Mouse (Mus musculus) macrophage (primary cell): ENCODE results near the gene Mmp17. TPM values are rescaled to one million over a fixed set of nuclear protein-coding genes. Genes with fewer than 3 reads are reported as not detected.
"Not testable (repeated sequence)": the region's sequence is repeated elsewhere in the genome, so short reads cannot be mapped to it uniquely, and the experiment has no call there.

Experiments used
- H3K27ac ChIP-seq: fragments of 350-480 bp; formaldehyde crosslinking; 2 replicates; pipeline ENCODE4 v1.9.0; 2021
- H3K36me3 ChIP-seq: fragments of 350-480 bp; formaldehyde crosslinking; 2 replicates; pipeline ENCODE4 v1.9.0; 2021; ENCODE audit errors: inconsistent target
- H3K4me3 ChIP-seq: fragments of 350-480 bp; formaldehyde crosslinking; 2 replicates; pipeline ENCODE4 v1.9.0; 2021; ENCODE audit errors: inconsistent target
- H3K79me2 ChIP-seq: fragments of 350-480 bp; formaldehyde crosslinking; 2 replicates; pipeline ENCODE4 v1.9.0; 2021; ENCODE audit errors: inconsistent target
- WGBS: methylation state at CpG from one replicate; pipeline ENCODE4 v1.1.7; 2026; ENCODE audit warnings: inconsistent platforms; ENCODE audit not compliant: missing documents; 5-methylcytosine and 5-hydroxymethylcytosine counted together
- polyA plus RNA-seq: library from polyadenylated mRNA; stranded (reverse); fragments of 250-400 nt; gene quantifications from 3 replicates; pipeline ENCODE4 v1.2.4, GENCODE M21; 2018; ENCODE audit warnings: inconsistent platforms

Gene Mmp17
- polyA plus RNA-seq, 1 experiment from 2014 or later: not detected

GRCm38 (mm10) chr5:129578201-129578600, 5.8 kb upstream of the Mmp17 start:
- no peak overlapping the region for H3K4me3 ChIP-seq
- WGBS: 12% methylated on average over 12 of the region's 12 CpGs

GRCm38 (mm10) chr5:129580046-129580445, 3.9 kb upstream of the Mmp17 start:
- WGBS: 22% methylated on average over 6 of the region's 6 CpGs
- Histone ChIP-seq H3K36me3 (no peaks in the 10 kb centered on the region), H3K27ac (no peak overlapping the region), H3K79me2 (no peaks in the 10 kb centered on the region), H3K4me3 (no peak overlapping the region)

More at GRCm38 (mm10) chr5:129578201-129578600, 5.8 kb upstream of the Mmp17 start:
- no peaks in the 10 kb centered on the region for H3K36me3 ChIP-seq
- H3K79me2 ChIP-seq: no peaks in the 10 kb centered on the region
- no peak overlapping the region for H3K27ac ChIP-seq

DNA sequence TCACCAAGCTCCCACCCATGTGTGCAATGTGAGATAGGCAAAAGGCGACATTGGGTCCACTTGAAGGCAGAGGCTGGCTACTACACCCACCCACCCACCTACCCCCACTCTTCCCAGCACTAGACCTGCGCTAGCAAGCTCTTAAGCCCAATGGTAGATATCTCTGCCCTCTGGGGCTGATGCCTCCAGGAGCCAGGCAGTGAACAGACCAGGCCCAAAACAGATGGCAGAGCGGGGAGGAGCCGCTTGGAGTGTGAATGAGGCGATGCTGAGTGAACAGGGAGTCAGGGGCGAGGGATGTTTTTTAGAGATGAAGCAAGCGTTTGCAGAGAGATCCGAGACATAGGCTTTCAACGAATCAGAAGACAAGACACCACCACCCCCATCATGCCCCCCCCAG, 3.4 kb upstream of the Mmp17 start:
- Histone ChIP-seq H3K4me3 (no peak overlapping the region), H3K27ac (no peak overlapping the region), H3K79me2 (no peaks in the 10 kb centered on the region), H3K36me3 (no peaks in the 10 kb centered on the region)
- WGBS: 85% methylated on average over 7 of the region's 9 CpGs

DNA sequence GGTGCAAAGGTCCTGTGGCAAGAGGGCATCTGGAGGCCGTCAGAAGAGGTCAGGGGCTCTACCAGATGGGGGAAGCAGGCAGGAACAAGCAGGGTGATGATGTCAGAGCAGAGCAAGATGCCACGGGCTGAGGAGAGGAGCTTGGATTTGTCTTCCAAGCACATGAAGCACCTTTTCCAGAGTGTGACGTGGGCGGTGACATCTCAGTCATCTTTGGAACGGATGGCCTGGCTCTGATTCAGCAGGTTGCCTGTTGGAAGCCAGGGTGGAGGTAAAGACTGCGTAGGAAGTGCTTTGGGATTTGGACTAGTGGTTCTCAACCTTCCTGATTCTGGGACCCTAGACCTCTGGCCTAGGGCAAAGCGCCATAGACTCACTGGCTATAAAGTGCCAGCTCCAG, 3.0 kb upstream of the Mmp17 start:
- WGBS: 79% methylated on average over 7 of the region's 7 CpGs
- Histone ChIP-seq H3K36me3 (no peaks in the 10 kb centered on the region), H3K27ac (no peak overlapping the region), H3K79me2 (no peaks in the 10 kb centered on the region), H3K4me3 (no peak overlapping the region)

GRCm38 (mm10) chr5:129583331-129583730, 638 bp upstream of the Mmp17 start:
- no peak overlapping the region for H3K27ac ChIP-seq
- H3K36me3 ChIP-seq: no peaks in the 10 kb centered on the region
- WGBS: 4% methylated on average over 12 of the region's 12 CpGs
- H3K4me3 ChIP-seq: no peak overlapping the region
- no peaks in the 10 kb centered on the region for H3K79me2 ChIP-seq

- Histone ChIP-seq H3K4me3 (no peak overlapping the region), H3K27ac (no peak overlapping the region), H3K79me2 (no peaks in the 10 kb centered on the region), H3K36me3 (no peaks in the 10 kb centered on the region)
- WGBS: under 1% methylated on average over 76 of the region's 76 CpGs
Measured at GRCm38 (mm10) chr5:129584583-129585541, 893 bp downstream of the Mmp17 start.

DNA sequence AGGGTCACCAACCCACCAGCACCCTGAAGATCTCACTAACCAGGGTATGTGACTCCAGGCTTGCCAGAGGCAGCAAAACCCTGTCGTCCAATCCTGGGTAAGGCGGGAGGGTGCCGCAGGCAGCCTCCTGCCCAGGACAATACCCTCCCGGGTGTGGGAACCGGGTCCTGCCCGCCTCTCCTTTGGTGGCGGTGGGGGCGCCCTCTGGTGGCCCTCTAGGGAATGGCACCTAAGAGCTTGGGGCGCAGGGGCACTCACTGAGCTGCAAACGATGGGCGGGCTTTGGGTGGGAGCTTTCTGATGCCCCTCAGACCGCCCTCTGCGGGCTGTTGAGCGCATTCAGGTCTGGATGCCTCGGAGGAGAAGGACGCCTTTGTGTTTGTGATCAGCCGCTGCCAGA, 2.0 kb downstream of the Mmp17 start:
- Histone ChIP-seq H3K27ac (no peak overlapping the region), H3K4me3 (no peak overlapping the region), H3K36me3 (no peaks in the 10 kb centered on the region), H3K79me2 (no peaks in the 10 kb centered on the region)
- 3% methylated on average over 13 of the region's 17 CpGs for WGBS

- Histone ChIP-seq H3K27ac (no peak overlapping the region), H3K79me2 (no peaks in the 10 kb centered on the region), H3K4me3 (no peak overlapping the region), H3K36me3 (no peaks in the 10 kb centered on the region)
- WGBS: 9% methylated on average over 13 of the region's 13 CpGs
Measured at GRCm38 (mm10) chr5:129586471-129586870, 2.5 kb downstream of the Mmp17 start.

DNA sequence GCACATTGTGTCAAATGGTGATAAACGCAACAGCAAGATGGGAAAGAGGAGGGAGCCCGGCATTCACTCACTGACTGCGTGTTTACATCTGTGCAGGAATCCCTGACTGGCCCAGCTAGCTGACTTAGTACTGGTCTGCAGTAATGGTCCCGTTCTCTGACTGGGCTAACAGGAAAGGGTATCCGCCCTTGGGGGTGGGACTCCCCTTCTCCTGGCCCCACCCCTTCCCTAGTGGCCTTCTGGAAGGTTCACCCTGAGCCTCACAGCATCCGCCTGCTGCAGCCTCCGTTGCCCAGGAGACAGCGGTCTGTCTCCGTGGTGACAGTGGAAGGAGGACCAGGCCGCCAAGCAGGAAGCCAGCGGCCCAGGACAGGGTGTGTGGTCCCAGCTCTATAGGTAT, 6.9 kb downstream of the Mmp17 start:
- H3K4me3 ChIP-seq: no peak overlapping the region
- WGBS: 71% methylated on average over 11 of the region's 11 CpGs
- no peak overlapping the region for H3K27ac ChIP-seq
- no peaks in the 10 kb centered on the region for H3K36me3 ChIP-seq
- no peaks in the 10 kb centered on the region for H3K79me2 ChIP-seq

- H3K27ac ChIP-seq: no peak overlapping the region
- WGBS: 45% methylated on average over 19 of the region's 19 CpGs
Measured at GRCm38 (mm10) chr5:129594116-129595114, 10.4 kb downstream of the Mmp17 start.

GRCm38 (mm10) chr5:129602071-129602487, 18.1 kb downstream of the Mmp17 start:
- 84% methylated on average over 15 of the region's 16 CpGs for WGBS
- Histone ChIP-seq H3K27ac (no peak overlapping the region), H3K79me2 (no peaks in the 10 kb centered on the region)

More at GRCm38 (mm10) chr5:129594116-129595114, 10.4 kb downstream of the Mmp17 start:
- Histone ChIP-seq H3K79me2 (no peaks in the 10 kb centered on the region), H3K36me3 (no peaks in the 10 kb centered on the region), H3K4me3 (no peak overlapping the region)

GRCm38 (mm10) chr5:129607476-129607875, 23.5 kb downstream of the Mmp17 start:
- Histone ChIP-seq H3K79me2 (no peaks in the 10 kb centered on the region), H3K4me3 (no peak overlapping the region), H3K36me3 (no peaks in the 10 kb centered on the region), H3K27ac (no peak overlapping the region)
- 96% methylated on average over 8 of the region's 8 CpGs for WGBS

More at GRCm38 (mm10) chr5:129602071-129602487, 18.1 kb downstream of the Mmp17 start:
- Histone ChIP-seq H3K36me3 (no peaks in the 10 kb centered on the region), H3K4me3 (no peak overlapping the region)

GRCm38 (mm10) chr5:129611060-129611459, 27.1 kb downstream of the Mmp17 start:
- H3K79me2 ChIP-seq: no peaks in the 10 kb centered on the region
- WGBS: 40% methylated on average over 1 of the region's 1 CpGs
- no peak overlapping the region for H3K27ac ChIP-seq
- H3K4me3 ChIP-seq: no peak overlapping the region
- no peaks in the 10 kb centered on the region for H3K36me3 ChIP-seq

DNA sequence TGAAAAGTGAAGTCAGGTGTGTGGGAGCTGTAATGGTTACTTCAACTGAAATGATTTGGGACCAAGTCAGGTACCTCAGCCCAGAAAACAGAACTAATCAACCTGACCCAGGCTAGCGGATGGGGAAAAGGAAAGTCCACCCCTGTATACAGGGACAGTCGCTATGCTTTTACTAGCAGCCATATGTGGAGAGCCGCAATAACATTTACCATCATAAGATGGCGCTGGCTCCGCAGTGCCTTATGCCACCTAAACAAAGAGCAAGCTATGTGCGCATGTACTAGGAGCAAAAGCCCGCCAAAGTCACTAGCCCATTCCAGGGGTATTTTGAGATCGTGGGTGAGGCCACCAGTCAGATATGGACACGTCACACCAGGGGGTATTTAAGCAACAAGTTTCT, 36.6 kb downstream of the Mmp17 start:
- H3K4me3 ChIP-seq, H3K79me2 ChIP-seq, H3K27ac ChIP-seq, H3K36me3 ChIP-seq: not testable (repeated sequence)
- 76% methylated on average over 7 of the region's 9 CpGs for WGBS
